Mouse (Mus musculus) myocyte (in vitro differentiated cells): ENCODE results near the gene Cd9.

Source experiments
- E2F4 ChIP-seq: IDR thresholded peaks from one replicate; pipeline ENCODE4 v1.6.1; 2011; ENCODE audit warnings: mild to moderate bottlenecking, control low read depth, moderate library complexity; ENCODE audit not compliant: insufficient read depth
- POLR2A ChIP-seq: IDR thresholded peaks from one replicate; pipeline ENCODE4 v1.6.1; 2011; ENCODE audit warnings: low read depth, mild to moderate bottlenecking, control low read depth, moderate library complexity; ENCODE audit not compliant: insufficient read length
- USF1 ChIP-seq: IDR thresholded peaks from one replicate; pipeline ENCODE4 v1.6.1; 2011; ENCODE audit warnings: low read depth, mild to moderate bottlenecking, control low read depth, moderate library complexity

DNA sequence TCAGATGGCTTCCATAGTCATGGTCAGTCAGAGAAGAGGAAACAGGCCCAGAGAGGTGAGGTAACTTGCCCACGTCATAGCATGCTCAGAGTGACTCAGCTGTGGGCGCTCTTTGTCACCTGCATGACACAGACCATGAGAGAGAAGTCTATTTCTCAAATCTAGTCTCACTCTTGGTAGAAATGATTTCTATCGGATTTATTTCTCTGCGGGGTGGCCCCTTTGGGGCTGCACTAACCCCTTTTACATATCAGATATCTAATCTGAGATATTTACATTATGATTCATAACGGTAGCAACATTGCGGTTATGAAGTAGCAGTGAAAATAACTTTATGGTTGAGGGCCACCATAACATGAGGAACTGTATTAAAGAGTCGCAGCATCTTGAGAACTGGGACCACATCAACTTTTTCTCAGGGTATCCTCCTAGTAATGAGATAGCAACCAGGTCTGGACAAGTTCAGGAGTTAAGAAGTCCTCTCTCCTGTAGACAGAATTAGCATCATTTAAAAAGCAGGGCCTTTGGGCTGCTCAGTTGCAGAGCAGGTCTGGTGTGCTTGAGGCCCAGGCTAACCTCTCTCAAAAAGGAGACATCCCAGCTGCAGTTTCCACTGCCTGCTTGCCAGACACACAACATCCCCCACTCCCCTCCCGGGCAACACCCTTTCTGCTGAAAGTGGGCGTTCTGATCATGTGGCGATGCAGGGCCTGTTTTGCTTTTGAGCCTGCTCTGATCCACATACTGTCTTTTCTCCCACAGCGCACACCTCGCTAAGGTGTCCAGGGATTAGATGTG lies 10.9 kb downstream of the Cd9 start:
- TF ChIP-seq POLR2A (no peak), E2F4 (no peak), USF1 (peak; percentile 34)
